Mouse (Mus musculus) stomach, embryonic 15.5 days (tissue): ENCODE measurements around the gene Xaf1. TPM values are rescaled to one million over a fixed set of nuclear protein-coding genes. Genes with fewer than 3 reads are reported as not detected.

Experiments
- ATAC-seq: fragments of 200-750 bp; cut with Nextera tagmentation; 2 replicates; pipeline ENCODE4 v1.8.0; 2017; ENCODE audit warnings: low read depth, moderate number of reproducible peaks, moderate TSS enrichment; ENCODE audit not compliant: insufficient read depth, low FRiP score
- H3K27ac ChIP-seq: fragments of 300-500 bp; sonication (generic); 2 replicates; pipeline ENCODE4 v1.5.1; 2015; ENCODE audit warnings: mild to moderate bottlenecking, inconsistent platforms
- H3K27me3 ChIP-seq: fragments of 300-500 bp; sonication (generic); replicated peaks from 2 replicates; pipeline ENCODE4 v1.6.1; 2015; ENCODE audit warnings: inconsistent platforms
- H3K36me3 ChIP-seq: fragments of 300-500 bp; sonication (generic); 2 replicates; pipeline ENCODE4 v1.6.1; 2015; ENCODE audit warnings: inconsistent platforms
- H3K4me1 ChIP-seq: fragments of 300-500 bp; sonication (generic); 2 replicates; pipeline ENCODE4 v1.6.1; 2015; ENCODE audit warnings: inconsistent platforms
- H3K4me2 ChIP-seq: fragments of 300-500 bp; sonication (generic); 2 replicates; pipeline ENCODE4 v1.6.1; 2015; ENCODE audit warnings: mild to moderate bottlenecking, inconsistent platforms
- H3K4me3 ChIP-seq: fragments of 300-500 bp; sonication (generic); replicated peaks from 2 replicates; pipeline ENCODE4 v1.5.1; 2015; ENCODE audit warnings: inconsistent platforms
- H3K9ac ChIP-seq: fragments of 300-500 bp; sonication (generic); 2 replicates; pipeline ENCODE4 v1.6.1; 2015; ENCODE audit warnings: inconsistent platforms
- H3K9me3 ChIP-seq: fragments of 300-500 bp; sonication (generic); 2 replicates; pipeline ENCODE4 v1.6.1; 2016; ENCODE audit warnings: inconsistent platforms
- WGBS: fragments of 180-500 bp; shearing (Covaris S2); methylation state at CpG from one replicate; pipeline ENCODE4 v1.1.7; 2015; 5-methylcytosine and 5-hydroxymethylcytosine counted together
- polyA plus RNA-seq: library from polyadenylated mRNA; unstranded; fragments of >200 nt; fragmentation: Nextera tagmentation; extraction: Ambion mirVana; gene quantifications from 2 replicates; pipeline ENCODE4 v1.2.1, GENCODE M21; 2015

Gene Xaf1
- polyA plus RNA-seq, 1 experiment from 2014 or later, result 6.0 TPM

- no peaks in the 10 kb centered on the region for H3K27me3 ChIP-seq
- H3K9ac ChIP-seq, result no peak overlapping the region
- H3K4me2 ChIP-seq, result no peak overlapping the region
- no peak overlapping the region for H3K27ac ChIP-seq
- no peaks in the 10 kb centered on the region for H3K36me3 ChIP-seq
- ATAC-seq, result no peak
- H3K4me1 ChIP-seq, result 0 out of 2 replicates have a peak, but pooled peaks cover 6% of the 10 kb centered on the region
- no peak overlapping the region for H3K4me3 ChIP-seq
- WGBS, result 43% methylated on average over 10 of the region's 10 CpGs
- no peaks in the 10 kb centered on the region for H3K9me3 ChIP-seq
These were observed 47.1 kb downstream of the Xaf1 start for GRCm38 (mm10) chr11:72348563-72348962.

DNA sequence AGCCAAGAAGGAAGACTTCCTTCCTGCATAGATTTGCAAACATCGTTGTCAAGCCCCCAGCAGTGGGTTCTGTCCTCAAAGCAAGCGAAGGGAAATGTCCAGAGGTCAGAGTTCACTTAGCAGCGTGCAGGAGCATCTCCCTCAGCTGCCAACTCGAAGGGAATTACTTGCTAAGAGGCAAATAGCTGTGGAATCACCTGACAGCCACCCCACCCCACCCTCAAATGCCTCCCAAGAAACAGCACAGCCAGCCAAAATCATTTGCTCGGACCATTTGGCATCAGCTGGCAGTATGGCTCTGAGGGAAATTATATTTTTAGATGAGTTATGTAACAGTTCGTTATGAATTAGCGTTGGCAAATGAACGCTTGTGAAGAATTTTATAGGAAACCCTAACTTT lies 47.6 kb downstream of the Xaf1 start:
- WGBS, result 40% methylated on average over 8 of the region's 8 CpGs
- Histone ChIP-seq H3K27me3 (no peaks in the 10 kb centered on the region), H3K4me2 (no peak overlapping the region), H3K36me3 (no peaks in the 10 kb centered on the region), H3K9me3 (no peaks in the 10 kb centered on the region), H3K4me1 (0 out of 2 replicates have a peak, but pooled peaks cover 6% of the 10 kb centered on the region), H3K4me3 (no peak overlapping the region), H3K27ac (no peak overlapping the region), H3K9ac (no peak overlapping the region)
- ATAC-seq, result no peak

- ATAC-seq, result no peak
- H3K4me1 ChIP-seq, result 0 out of 2 replicates have a peak, but pooled peaks cover 6% of the 10 kb centered on the region
- H3K4me3 ChIP-seq, result no peak overlapping the region
- no peaks in the 10 kb centered on the region for H3K9me3 ChIP-seq
- 18% methylated on average over 4 of the region's 4 CpGs for WGBS
- H3K27me3 ChIP-seq, result no peaks in the 10 kb centered on the region
- no peak overlapping the region for H3K9ac ChIP-seq
- H3K27ac ChIP-seq, result no peak overlapping the region
- no peaks in the 10 kb centered on the region for H3K36me3 ChIP-seq
- no peak overlapping the region for H3K4me2 ChIP-seq
These were observed 48.2 kb downstream of the Xaf1 start for GRCm38 (mm10) chr11:72349652-72350051.

DNA sequence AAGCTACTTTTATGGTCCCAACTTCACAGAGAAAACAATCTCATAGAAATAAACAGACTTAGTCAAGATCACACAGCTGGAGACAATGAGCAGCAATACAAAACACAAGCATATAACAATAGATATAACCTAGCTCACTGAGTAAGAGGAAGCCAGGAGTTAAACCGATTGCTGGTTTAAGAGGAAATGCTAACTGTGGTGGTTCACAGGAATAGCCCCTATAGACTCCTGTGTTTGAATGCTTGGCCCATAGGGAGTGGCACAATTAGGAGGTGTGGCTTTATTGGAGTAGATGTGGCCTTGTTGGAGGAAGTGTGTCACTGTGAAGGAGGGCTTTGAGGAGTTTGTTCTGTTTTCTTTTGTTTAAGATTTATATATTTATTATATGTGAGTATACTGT lies 50.8 kb downstream of the Xaf1 start:
- no peaks in the 10 kb centered on the region for H3K9me3 ChIP-seq
- 67% methylated on average over 1 of the region's 1 CpGs for WGBS
- no peaks in the 10 kb centered on the region for H3K27me3 ChIP-seq
- no peaks in the 10 kb centered on the region for H3K36me3 ChIP-seq
- H3K4me3 ChIP-seq, result no peak overlapping the region
- ATAC-seq, result no peak
- peaks cover 10% of the 10 kb centered on the region; the same call in 1 of the 2 replicates for H3K4me1 ChIP-seq
- H3K9ac ChIP-seq, result no peak overlapping the region
- H3K4me2 ChIP-seq, result no peak overlapping the region
- H3K27ac ChIP-seq, result no peak overlapping the region

- peaks cover 10% of the 10 kb centered on the region; the same call in 1 of the 2 replicates for H3K4me1 ChIP-seq
- no peak overlapping the region for H3K9ac ChIP-seq
- H3K27ac ChIP-seq, result no peak overlapping the region
- no peak overlapping the region for H3K4me2 ChIP-seq
- H3K9me3 ChIP-seq, result no peaks in the 10 kb centered on the region
- no peak overlapping the region for H3K4me3 ChIP-seq
- no peaks in the 10 kb centered on the region for H3K27me3 ChIP-seq
- 75% methylated on average over 3 of the region's 3 CpGs for WGBS
- no peaks in the 10 kb centered on the region for H3K36me3 ChIP-seq
- ATAC-seq, result no peak
These were observed 51.8 kb downstream of the Xaf1 start for GRCm38 (mm10) chr11:72353186-72353585.

GRCm38 (mm10) chr11:72354971-72355728 lies 53.7 kb downstream of the Xaf1 start:
- no peak overlapping the region for H3K27ac ChIP-seq
- no peaks in the 10 kb centered on the region for H3K9me3 ChIP-seq
- H3K9ac ChIP-seq, result no peak overlapping the region
- no peaks in the 10 kb centered on the region for H3K36me3 ChIP-seq
- peak overlapping the region; percentile 20; the same call in 1 of the 2 replicates for H3K4me3 ChIP-seq
- peaks cover 4% of the 10 kb centered on the region; the same call in 1 of the 2 replicates for H3K4me1 ChIP-seq
- no peaks in the 10 kb centered on the region for H3K27me3 ChIP-seq
- 22% methylated on average over 20 of the region's 20 CpGs for WGBS
- ATAC-seq, result 0 out of 2 replicates have a peak, but pooled peaks have one; percentile 39
- peak overlapping the region; percentile 47 for H3K4me2 ChIP-seq

- Histone ChIP-seq H3K4me3 (peak overlapping the region; percentile 46), H3K9ac (peak overlapping the region; percentile 23; the same call in 1 of the 2 replicates), H3K36me3 (no peaks in the 10 kb centered on the region), H3K4me2 (peak overlapping the region; percentile 90), H3K9me3 (no peaks in the 10 kb centered on the region), H3K4me1 (peaks cover 4% of the 10 kb centered on the region; the same call in 1 of the 2 replicates), H3K27ac (no peak overlapping the region), H3K27me3 (no peaks in the 10 kb centered on the region)
- peak; percentile 60; the same call in 1 of the 2 replicates for ATAC-seq
- WGBS, result 8% methylated on average over 42 of the region's 42 CpGs
These were observed 60.2 kb downstream of the Xaf1 start for GRCm38 (mm10) chr11:72361385-72362346.

GRCm38 (mm10) chr11:72362347-72362741 lies 60.9 kb downstream of the Xaf1 start, which contains the start of gene Tekt1:
Tekt1 (minus strand) TSS chr11:72362442.
- Histone ChIP-seq H3K4me3 (peak within 1 kb of the TSS; percentile 46), H3K9me3 (no peaks in the 10 kb centered on the region), H3K27me3 (no peaks in the 10 kb centered on the region), H3K4me1 (peaks cover 4% of the 10 kb centered on the region; the same call in 1 of the 2 replicates), H3K27ac (no peak within 1 kb of the TSS), H3K4me2 (peak within 1 kb of the TSS; percentile 90), H3K9ac (peak within 1 kb of the TSS; percentile 23; the same call in 1 of the 2 replicates), H3K36me3 (no peaks in the 10 kb centered on the region)
- WGBS, result 36% methylated on average over 10 of the region's 10 CpGs
- no peak for ATAC-seq

Other genes starting within 250 kb of the Xaf1 start
- 0.53 and 0.64 TPM in 2 replicates for gene Pitpnm3, start 165.9 kb upstream of the Xaf1 start, polyA plus RNA-seq
- 0.19 and 0.48 TPM in 2 replicates for gene Gm43951, start 94.8 kb upstream of the Xaf1 start, polyA plus RNA-seq
- gene 4933427D14Rik, start 94.2 kb upstream of the Xaf1 start, polyA plus RNA-seq, result 14.6 and 15.5 TPM in 2 replicates
- 229 and 231 TPM in 2 replicates for gene Txndc17, start 94.1 kb upstream of the Xaf1 start, polyA plus RNA-seq
- 34.4 and 37.4 TPM in 2 replicates for gene Med31, start 86.0 kb upstream of the Xaf1 start, polyA plus RNA-seq
- 0.14 and 0.34 TPM in 2 replicates for gene Slc13a5, start 34.4 kb upstream of the Xaf1 start, polyA plus RNA-seq
- not detected in 2 replicates for gene Fbxo39, start 12.8 kb downstream of the Xaf1 start, polyA plus RNA-seq
- 0.67 and 0.68 TPM in 2 replicates for gene Tekt1, start 60.8 kb downstream of the Xaf1 start, polyA plus RNA-seq
- gene Smtnl2, start 110.1 kb downstream of the Xaf1 start, polyA plus RNA-seq, result 50.8 and 56.0 TPM in 2 replicates
- 4.7 and 4.8 TPM in 2 replicates for gene Ggt6, start 133.9 kb downstream of the Xaf1 start, polyA plus RNA-seq
- gene Mybbp1a, start 139.7 kb downstream of the Xaf1 start, polyA plus RNA-seq, result 144 and 159 TPM in 2 replicates
- gene Spns2, start 188.3 kb downstream of the Xaf1 start, polyA plus RNA-seq, result 4.2 and 6.0 TPM in 2 replicates
- 0.61 and 0.98 TPM in 2 replicates for gene Spns3, start 248.9 kb downstream of the Xaf1 start, polyA plus RNA-seq